Mouse (Mus musculus): Measurements from ENCODE around the gene Hoxd10. TPM values are rescaled to one million over a fixed set of nuclear protein-coding genes. Genes with fewer than 3 reads are reported as not detected.

Hoxd10 gene
- total RNA-seq, 2 experiments from 2014 or later = not detected

- no peak for ATAC-seq (replicated peaks; ENCODE audit: poor library complexity)
Observed at GRCm38 (mm10) chr2:74741252-74741978, 49.7 kb downstream of the Hoxd10 start.

GRCm38 (mm10) chr2:74741979-74742277 lies 50.2 kb downstream of the Hoxd10 start:
- ATAC-seq (replicated peaks; ENCODE audit: poor library complexity) = no peak

Other genes with a start within 250 kb of the Hoxd10 start
- 30.8 and 34.9 TPM in 2 replicates for gene Lnpk, start 112.5 kb upstream of the Hoxd10 start, total RNA-seq (2015)
- gene Lnpk, start 112.5 kb upstream of the Hoxd10 start, total RNA-seq (2017) = 42.6 and 42.8 TPM in 2 replicates
- not detected in 2 replicates for gene Evx2, start 32.4 kb upstream of the Hoxd10 start, total RNA-seq (2015)
- not detected in 2 replicates for gene Evx2, start 32.4 kb upstream of the Hoxd10 start, total RNA-seq (2017)
- gene Hoxd13, start 23.6 kb upstream of the Hoxd10 start, total RNA-seq (2015) = not detected in 2 replicates
- not detected in 2 replicates for gene Hoxd13, start 23.6 kb upstream of the Hoxd10 start, total RNA-seq (2017)
- gene Hoxd12, start 16.9 kb upstream of the Hoxd10 start, total RNA-seq (2015) = not detected in 2 replicates
- not detected in 2 replicates for gene Hoxd12, start 16.9 kb upstream of the Hoxd10 start, total RNA-seq (2017)
- not detected in 2 replicates for gene Hoxd11, start 12.4 kb upstream of the Hoxd10 start, total RNA-seq (2015)
- not detected in 2 replicates for gene Hoxd11, start 12.4 kb upstream of the Hoxd10 start, total RNA-seq (2017)
- gene Hoxd9, start 5.8 kb downstream of the Hoxd10 start, total RNA-seq (2015) = not detected in 2 replicates
- gene Hoxd9, start 5.8 kb downstream of the Hoxd10 start, total RNA-seq (2017) = not detected in 2 replicates
- gene Hoxd8, start 12.7 kb downstream of the Hoxd10 start, total RNA-seq (2015) = not detected in 2 replicates
- gene Hoxd8, start 12.7 kb downstream of the Hoxd10 start, total RNA-seq (2017) = not detected in 2 replicates
- not detected in 2 replicates for gene Hoxd3, start 20.0 kb downstream of the Hoxd10 start, total RNA-seq (2015)
- not detected in 2 replicates for gene Hoxd3, start 20.0 kb downstream of the Hoxd10 start, total RNA-seq (2017)
- not detected in 2 replicates for gene Hoxd4, start 20.0 kb downstream of the Hoxd10 start, total RNA-seq (2015)
- not detected in 2 replicates for gene Hoxd4, start 20.0 kb downstream of the Hoxd10 start, total RNA-seq (2017)
- not detected in 2 replicates for gene Gm28230, start 34.8 kb downstream of the Hoxd10 start, total RNA-seq (2015)
- gene Gm28230, start 34.8 kb downstream of the Hoxd10 start, total RNA-seq (2017) = not detected in 2 replicates
- not detected in 2 replicates for gene Hoxd1, start 71.1 kb downstream of the Hoxd10 start, total RNA-seq (2015)
- gene Hoxd1, start 71.1 kb downstream of the Hoxd10 start, total RNA-seq (2017) = not detected in 2 replicates
- gene Mtx2, start 133.9 kb downstream of the Hoxd10 start, total RNA-seq (2015) = 68.4 and 75.0 TPM in 2 replicates
- gene Mtx2, start 133.9 kb downstream of the Hoxd10 start, total RNA-seq (2017) = 22.2 and 29.0 TPM in 2 replicates

Data from megakaryocyte progenitor cell, adult 5-6 weeks (primary cell).